Mouse (Mus musculus): ENCODE data around the gene Ezr.

Gene Ezr

DNA sequence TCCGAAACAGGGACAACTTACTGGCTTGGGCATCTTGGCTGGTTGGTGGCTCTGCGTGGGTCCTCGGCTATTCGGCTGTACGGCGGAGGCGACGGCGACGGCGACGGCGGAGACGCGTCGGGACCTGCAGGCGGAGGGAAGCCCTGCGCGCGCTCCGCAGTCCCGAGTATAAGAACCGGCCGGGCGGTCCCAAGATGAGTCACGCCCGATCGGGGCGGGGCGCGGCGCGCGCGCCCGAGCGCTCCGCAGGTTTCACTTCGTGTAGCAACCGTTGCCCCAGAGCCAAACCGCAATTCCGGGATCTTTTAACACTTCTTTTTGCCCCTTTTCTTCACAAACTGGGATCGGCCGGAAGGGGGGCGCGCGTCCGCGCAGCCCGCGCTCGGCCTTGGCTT is at the start of gene Ezr:
Gene Ezr (minus strand): TSS at position 174 of the 395 bp plus-strand sequence.
- no peak for DNase-seq (ENCODE audit: low read depth, low spot score)

- no peak for DNase-seq (ENCODE audit: low read depth, low spot score)
Measured at GRCm38 (mm10) chr17:6830004-6830592, 47.5 kb upstream of the Ezr start.

GRCm38 (mm10) chr17:6828531-6829150 is 46.1 kb upstream of the Ezr start:
- no peak for DNase-seq (ENCODE audit: low read depth, low spot score)

DNA sequence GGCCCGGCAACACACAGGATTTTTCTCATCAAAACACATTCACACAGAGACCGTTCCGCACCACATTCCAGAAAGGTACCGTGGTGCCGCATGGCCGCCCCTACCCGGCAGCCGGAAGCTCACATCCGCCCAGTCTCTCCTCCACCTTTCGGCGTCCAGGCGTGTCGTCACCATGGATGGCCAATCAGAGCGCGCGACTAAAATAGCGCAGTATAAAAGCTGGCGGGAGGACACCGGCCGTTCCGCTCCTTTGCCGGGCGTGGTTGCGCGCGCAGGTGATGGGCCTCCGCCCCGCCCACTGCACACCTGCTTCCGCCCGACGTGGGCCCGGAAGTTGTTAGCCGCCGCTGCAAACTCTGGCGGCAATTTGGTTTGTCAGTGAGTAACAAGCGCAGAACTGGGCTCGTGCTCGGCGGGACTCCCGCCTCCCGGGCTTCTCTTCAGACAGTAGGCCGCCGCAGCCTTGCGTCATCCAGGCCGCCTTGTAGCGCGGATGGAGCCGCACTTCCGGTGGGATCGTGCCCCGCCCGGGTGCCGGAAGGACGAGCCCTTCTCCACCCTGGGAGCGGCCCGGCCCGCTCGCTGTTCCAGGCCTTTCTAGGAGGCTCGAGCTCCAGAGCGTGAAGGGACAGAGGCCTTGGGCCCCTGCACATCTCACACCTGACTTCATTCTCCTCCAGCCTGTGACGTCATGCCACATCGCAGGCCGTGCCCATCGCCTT is 45.3 kb upstream of the Ezr start:
- peak; percentile 95 for DNase-seq (ENCODE audit: low read depth, low spot score)

GRCm38 (mm10) chr17:6827159-6827733 is 44.7 kb upstream of the Ezr start:
- DNase-seq (ENCODE audit: low read depth, low spot score), result no peak

DNA sequence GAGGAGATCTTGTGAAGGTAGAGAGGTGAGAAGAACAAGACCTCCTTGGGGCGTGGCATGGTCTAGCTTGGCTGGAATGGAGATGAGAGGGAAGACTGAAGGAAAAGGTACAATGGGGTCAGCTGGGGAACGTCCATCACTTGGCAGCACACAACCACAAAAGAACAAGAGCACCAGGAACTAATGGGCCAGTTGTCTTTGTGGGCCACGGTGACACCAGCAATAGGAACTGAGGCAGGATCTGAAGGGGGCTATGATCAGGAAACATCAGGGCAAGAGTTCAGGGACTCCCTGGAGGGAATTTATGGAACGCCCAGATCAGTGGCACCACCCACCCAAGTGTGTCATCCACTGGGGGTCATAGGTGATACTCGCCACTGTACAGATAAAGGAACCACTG is 34.2 kb upstream of the Ezr start:
- DNase-seq (ENCODE audit: low read depth, low spot score), result no peak

DNA sequence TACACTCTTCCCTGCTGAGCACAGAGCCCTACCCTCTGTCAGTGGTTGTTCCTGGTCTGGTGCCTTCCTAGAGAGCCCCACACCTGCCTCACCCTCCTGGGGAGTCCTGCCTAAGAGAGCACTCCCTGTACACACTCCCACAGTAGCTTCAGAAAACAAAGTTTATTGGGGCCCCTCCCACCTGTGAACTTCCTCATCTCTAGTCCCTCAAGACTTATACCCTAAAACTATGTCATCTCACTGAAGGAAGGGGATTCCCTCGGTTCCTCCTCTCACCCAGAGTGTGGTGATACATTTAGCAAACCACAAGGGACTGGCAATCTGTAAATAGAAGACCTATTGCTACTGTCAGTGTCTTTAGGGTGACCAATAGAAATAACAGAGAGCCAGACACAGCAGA is 33.6 kb upstream of the Ezr start:
- no peak for DNase-seq (ENCODE audit: low read depth, low spot score)

DNA sequence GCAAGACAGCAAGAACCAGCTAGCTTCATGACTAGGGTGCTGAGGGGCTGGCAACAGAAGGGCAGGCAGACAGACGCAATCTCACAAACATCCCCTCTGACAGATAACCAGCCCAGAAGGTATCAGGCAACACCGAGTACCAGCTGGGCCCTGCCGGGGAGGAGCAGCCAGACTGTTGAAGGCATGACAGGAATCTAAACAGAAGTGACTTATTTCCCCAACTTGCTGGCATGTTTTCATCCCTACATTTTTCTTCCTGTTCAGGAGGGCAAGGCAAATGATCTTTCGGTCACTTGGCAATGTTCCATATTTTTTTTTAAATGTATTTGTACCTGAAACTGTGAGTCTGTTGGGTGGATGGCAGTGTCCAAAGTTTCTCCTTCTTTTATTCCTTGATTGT is 32.1 kb upstream of the Ezr start:
- no peak for DNase-seq (ENCODE audit: low read depth, low spot score)

GRCm38 (mm10) chr17:6812851-6813191 is 30.2 kb upstream of the Ezr start:
- DNase-seq (ENCODE audit: low read depth, low spot score), result no peak

- DNase-seq (ENCODE audit: low read depth, low spot score), result no peak
Measured at GRCm38 (mm10) chr17:6811931-6812850, 29.6 kb upstream of the Ezr start.

GRCm38 (mm10) chr17:6809331-6809730 is 26.7 kb upstream of the Ezr start:
- DNase-seq (ENCODE audit: low read depth, low spot score), result no peak

DNA sequence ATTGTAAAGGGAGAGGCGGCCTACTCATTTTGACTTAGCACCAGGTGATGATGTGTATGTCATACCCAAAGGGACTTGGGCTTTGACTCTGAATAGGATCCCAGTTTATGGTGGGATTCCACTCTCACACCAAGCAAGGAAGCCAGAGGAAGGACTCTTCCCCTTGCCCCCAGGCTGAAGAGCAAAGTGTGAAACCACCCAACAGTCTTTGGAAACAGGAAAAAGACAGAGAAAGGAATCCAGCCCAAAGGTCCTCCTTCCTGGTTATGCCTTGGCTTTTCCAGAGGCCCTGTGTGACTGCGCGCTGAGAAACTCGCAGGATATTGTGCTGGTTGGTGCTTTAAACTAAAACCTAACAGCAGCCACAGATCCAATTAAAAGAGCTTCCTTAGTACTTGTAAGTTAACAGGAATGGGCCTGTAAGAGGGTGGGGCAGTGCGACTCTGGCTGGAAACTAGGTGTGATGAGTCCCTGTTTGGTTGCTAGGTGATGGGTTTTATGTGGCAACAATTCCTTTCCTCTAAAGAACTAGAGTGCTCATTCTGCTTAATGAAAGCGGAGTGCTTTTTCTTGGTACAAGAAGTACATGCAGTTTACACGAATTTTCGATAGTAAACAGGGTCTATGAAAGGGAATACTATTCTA is 26.1 kb upstream of the Ezr start:
- DNase-seq (ENCODE audit: low read depth, low spot score), result no peak

GRCm38 (mm10) chr17:6807827-6808520 is 25.4 kb upstream of the Ezr start:
- DNase-seq (ENCODE audit: low read depth, low spot score), result no peak

DNA sequence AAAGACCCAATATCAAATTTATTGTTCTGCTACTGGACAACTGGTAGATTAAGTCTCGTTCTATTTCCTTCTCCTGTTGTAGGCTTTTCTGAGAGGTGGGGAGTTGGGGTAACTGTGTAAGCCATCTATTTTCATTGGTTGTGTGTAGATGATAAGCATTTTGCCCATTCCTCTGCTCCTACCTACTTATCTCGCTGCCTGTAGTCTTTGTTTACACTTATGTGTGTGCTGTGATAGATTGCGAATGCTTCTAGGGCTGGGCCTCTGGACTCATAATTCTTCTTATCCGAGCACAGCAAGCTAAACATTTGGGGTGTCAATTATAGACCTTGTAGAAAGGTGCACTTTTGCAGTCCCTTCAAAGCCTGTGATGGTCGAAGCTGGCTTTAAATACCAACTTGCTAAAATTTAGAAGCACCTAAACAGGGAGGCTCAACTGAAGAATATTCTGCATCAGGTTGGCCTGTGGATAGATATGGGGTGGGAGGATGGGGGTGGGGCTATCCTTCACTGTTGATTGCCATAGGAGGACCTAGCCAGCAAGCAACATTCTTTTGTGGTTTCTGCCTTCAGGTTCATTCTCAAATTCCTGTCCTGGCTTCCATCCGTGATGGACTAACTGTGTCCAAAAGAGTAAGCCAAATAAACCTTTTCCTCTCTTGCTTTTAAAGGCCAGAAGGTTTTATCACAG is 22.4 kb upstream of the Ezr start:
- no peak for DNase-seq (ENCODE audit: low read depth, low spot score)

- no peak for DNase-seq (ENCODE audit: low read depth, low spot score)
Measured at GRCm38 (mm10) chr17:6804111-6804510, 21.5 kb upstream of the Ezr start.

DNA sequence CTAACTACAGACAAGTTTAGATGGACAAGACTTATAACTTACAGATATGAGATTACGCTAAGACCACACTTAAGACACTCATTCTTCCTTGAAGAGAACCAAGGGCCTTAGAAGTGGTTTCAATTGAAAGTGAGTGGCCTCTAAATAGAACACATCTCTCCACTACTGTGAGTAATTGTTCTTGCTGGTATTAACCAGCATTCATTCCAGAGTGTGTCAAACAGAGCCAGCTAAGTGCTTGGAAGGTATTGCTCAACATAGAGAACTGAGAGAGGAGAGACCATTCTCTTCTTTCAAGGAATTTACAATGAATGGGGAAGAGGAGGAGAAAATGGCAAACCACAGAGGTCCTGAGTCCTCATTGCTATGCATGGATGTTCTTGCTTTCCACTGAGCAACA is 21.0 kb upstream of the Ezr start:
- DNase-seq (ENCODE audit: low read depth, low spot score), result no peak

DNA sequence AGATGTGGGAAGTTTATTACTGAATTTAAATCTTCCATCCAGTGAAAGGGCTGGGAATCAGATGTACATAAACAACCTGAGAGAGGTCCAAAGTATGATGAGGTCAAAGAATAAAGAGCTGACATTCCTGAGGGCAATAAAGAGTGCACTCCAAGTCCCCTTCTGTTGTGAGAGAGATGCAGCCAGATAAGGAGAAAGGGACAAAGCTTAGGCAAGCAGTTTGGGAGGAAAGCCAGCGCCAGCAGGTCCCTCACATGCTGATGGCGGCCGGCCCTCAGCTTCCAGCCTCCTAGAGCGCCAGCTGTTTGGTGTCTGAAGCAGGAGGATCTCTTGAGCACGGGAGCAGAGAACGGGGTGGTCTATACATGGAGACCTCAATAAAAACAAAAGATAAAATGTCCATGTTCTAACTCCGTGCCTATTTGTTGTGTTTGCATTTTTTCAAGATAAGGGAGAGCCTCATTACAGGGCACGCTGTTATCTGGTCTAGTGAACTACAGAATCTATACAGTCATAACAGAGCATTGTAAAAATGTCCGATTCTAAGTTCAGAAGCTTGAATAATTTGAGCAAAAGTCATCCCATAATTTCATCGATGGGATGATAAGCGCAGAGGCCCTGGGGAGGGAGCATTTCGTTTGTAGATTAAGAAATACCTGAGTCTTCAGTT is 15.9 kb upstream of the Ezr start:
- DNase-seq (ENCODE audit: low read depth, low spot score), result no peak

- no peak for DNase-seq (ENCODE audit: low read depth, low spot score)
Measured at GRCm38 (mm10) chr17:6797471-6797870, 14.9 kb upstream of the Ezr start.

- DNase-seq (ENCODE audit: low read depth, low spot score), result no peak
Measured at GRCm38 (mm10) chr17:6794160-6794751, 11.7 kb upstream of the Ezr start.

Measured in brain, embryonic 18.5 days (tissue).